Mouse (Mus musculus) heart, postnatal 36 days (tissue): ENCODE data around the gene Ccdc106. TPM values are rescaled to one million over a fixed set of nuclear protein-coding genes. Genes with fewer than 3 reads are reported as not detected.

Source experiments
- DNase-seq, 2 experiments: peaks; one replicate each; pipeline ENCODE4 v3.0.0; 2021 to 2022
- intact Hi-C: fragments of 180-260 bp; cut with DNase I; formaldehyde crosslinking; loops from one replicate; pipeline ENCODE4 v1.15.1; 2025
- total RNA-seq, 2 experiments: library from RNA; stranded (reverse); gene quantifications; 2 replicates each; pipeline ENCODE4 v1.2.3; 2021

Gene Ccdc106
- total RNA-seq, 2 experiments from 2014 or later, result not detected

DNA sequence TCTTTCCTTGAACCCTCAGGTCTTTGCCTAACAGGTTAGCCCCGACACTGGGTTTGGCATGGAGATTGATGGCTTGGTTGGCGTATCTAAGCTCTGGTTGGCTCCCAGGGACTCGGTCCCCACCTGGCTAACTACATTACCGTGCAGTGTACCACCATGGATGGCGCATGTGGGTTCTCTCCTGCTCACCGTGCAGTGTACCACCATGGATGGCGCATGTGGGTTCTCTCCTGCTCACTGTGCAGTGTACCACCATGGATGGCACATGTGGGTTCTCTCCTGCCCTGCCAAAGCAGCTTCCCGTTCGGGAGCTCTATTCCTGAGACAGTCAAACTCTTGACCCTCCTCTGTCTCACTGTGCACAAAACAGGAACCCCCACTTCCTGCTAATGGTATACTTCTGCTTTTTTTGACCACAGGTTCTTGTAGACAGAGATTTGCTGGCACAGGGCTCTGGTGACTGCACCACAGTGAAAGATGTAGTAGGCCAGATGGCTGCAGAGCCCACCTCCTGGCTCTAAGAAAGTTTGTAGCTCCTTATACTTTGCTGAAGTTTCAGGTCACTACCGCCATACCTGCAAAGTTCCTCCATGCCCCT is 80.8 kb downstream of the Ccdc106 start:
- intact Hi-C loops, result no loop called here
- DNase-seq, result no peak

- intact Hi-C loops, result no loop called here
- DNase-seq, result no peak
Observed at GRCm38 (mm10) chr7:5102564-5102963, 82.2 kb downstream of the Ccdc106 start.

DNA sequence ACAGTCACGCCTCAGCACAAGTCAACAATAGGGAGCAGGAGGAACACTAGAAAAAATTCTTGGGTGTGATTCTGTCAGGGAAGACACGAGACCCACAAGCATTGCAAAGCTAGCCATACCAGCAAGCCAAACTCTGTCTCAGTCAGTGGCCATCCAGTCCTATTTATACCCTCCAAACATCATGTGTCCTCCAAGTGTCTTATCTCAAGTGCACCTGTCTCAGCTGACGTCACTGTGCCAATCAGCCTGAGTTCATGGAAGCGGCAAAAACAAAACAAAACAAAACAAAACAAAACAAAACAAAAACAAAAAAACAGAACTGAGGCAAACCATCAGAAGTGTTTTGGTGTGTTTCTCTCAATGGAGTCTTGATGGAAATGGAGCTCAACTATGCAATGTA is 87.9 kb downstream of the Ccdc106 start:
- DNase-seq, result no peak
- intact Hi-C loops, result no loop called here

- intact Hi-C loops, result no loop called here
- DNase-seq, result no peak
Observed at GRCm38 (mm10) chr7:5109301-5109700, 88.9 kb downstream of the Ccdc106 start.

Other genes starting within 250 kb of the Ccdc106 start
- gene Fam71e2, start 249.3 kb upstream of the Ccdc106 start, total RNA-seq, result not detected
- not detected for gene Il11, start 237.7 kb upstream of the Ccdc106 start, total RNA-seq
- gene Tmem190, start 237.6 kb upstream of the Ccdc106 start, total RNA-seq, result not detected
- gene Tmem238, start 230.9 kb upstream of the Ccdc106 start, total RNA-seq, result 1 to 10 TPM; 4.4 to 5.7 TPM
- 100 to 1,000 TPM; 515 to 545 TPM for gene Rpl28, start 227.7 kb upstream of the Ccdc106 start, total RNA-seq
- 10 to 100 TPM; 89.8 to 95.7 TPM for gene Ube2s, start 208.0 kb upstream of the Ccdc106 start, total RNA-seq
- gene Shisa7, start 175.9 kb upstream of the Ccdc106 start, total RNA-seq, result not detected
- 1 to 10 TPM; 3.9 to 4.6 TPM for gene Isoc2b, start 150.3 kb upstream of the Ccdc106 start, total RNA-seq
- 10 to 100 TPM; 45.4 to 48.8 TPM for gene Isoc2a, start 143.4 kb upstream of the Ccdc106 start, total RNA-seq
- gene Gm36210, start 114.0 kb upstream of the Ccdc106 start, total RNA-seq, result not detected
- gene Zfp628, start 105.3 kb upstream of the Ccdc106 start, total RNA-seq, result 1 to 10 TPM; 7.2 to 9.2 TPM
- gene Nat14, start 98.5 kb upstream of the Ccdc106 start, total RNA-seq, result 1 to 10 TPM; 4.3 to 5.1 TPM
- gene Ssc5d, start 94.8 kb upstream of the Ccdc106 start, total RNA-seq, result 1 to 10 TPM; 3.9 to 4.1 TPM
- 10 to 100 TPM; 26.5 to 34.0 TPM for gene Sbk2, start 56.1 kb upstream of the Ccdc106 start, total RNA-seq
- gene Sbk3, start 49.4 kb upstream of the Ccdc106 start, total RNA-seq, result 10 to 100 TPM; 31.5 to 45.5 TPM
- 10 to 100 TPM; 14.2 to 16.4 TPM for gene Zfp579, start 24.4 kb upstream of the Ccdc106 start, total RNA-seq
- 10 to 100 TPM in 1 of 2 experiments, 1 to 10 TPM in 1; 9.7 to 10.4 TPM for gene Zfp524, start 6.1 kb upstream of the Ccdc106 start, total RNA-seq
- 10 to 100 TPM; 17.0 to 21.6 TPM for gene Fiz1, start 5.9 kb upstream of the Ccdc106 start, total RNA-seq
- not detected for gene Gm44973, start 5.1 kb upstream of the Ccdc106 start, total RNA-seq
- gene Zfp865, start 177 bp upstream of the Ccdc106 start, total RNA-seq, result 10 to 100 TPM; 14.1 to 14.9 TPM
- gene 4632433K11Rik, start 13.6 kb downstream of the Ccdc106 start, total RNA-seq, result not detected
- 1 to 10 TPM; 5.2 to 6.1 TPM for gene Zfp784, start 17.9 kb downstream of the Ccdc106 start, total RNA-seq
- 1 to 10 TPM; 5.6 to 5.7 TPM for gene Zfp580, start 31.0 kb downstream of the Ccdc106 start, total RNA-seq
- gene U2af2, start 41.6 kb downstream of the Ccdc106 start, total RNA-seq, result 10 to 100 TPM; 62.4 to 70.8 TPM
- gene Epn1, start 59.7 kb downstream of the Ccdc106 start, total RNA-seq, result 100 to 1,000 TPM; 176 to 184 TPM
- not detected for gene Rfpl4, start 96.4 kb downstream of the Ccdc106 start, total RNA-seq
- gene Rasl2-9, start 105.4 kb downstream of the Ccdc106 start, total RNA-seq, result 1 to 10 TPM; 6.2 to 6.9 TPM
- gene Vmn1r55, start 129.1 kb downstream of the Ccdc106 start, total RNA-seq, result not detected
- not detected for gene Vmn1r56, start 176.2 kb downstream of the Ccdc106 start, total RNA-seq
- not detected for gene Vmn1r57, start 197.9 kb downstream of the Ccdc106 start, total RNA-seq